Mouse (Mus musculus): ENCODE measurements around the gene Atp8b4.

Gene Atp8b4

GRCm38 (mm10) chr2:126309994-126310393 is 190.5 kb downstream of the Atp8b4 start:
- in situ Hi-C loops (cut with MboI, MseI), result no loop called here

- in situ Hi-C loops (cut with MboI, MseI), result no loop called here
Observed at GRCm38 (mm10) chr2:126304621-126305020, 195.9 kb downstream of the Atp8b4 start.

GRCm38 (mm10) chr2:126303226-126303625 is 197.2 kb downstream of the Atp8b4 start:
- in situ Hi-C loops (cut with MboI, MseI), result no loop called here

GRCm38 (mm10) chr2:126302381-126302780 is 198.1 kb downstream of the Atp8b4 start:
- in situ Hi-C loops (cut with MboI, MseI), result no loop called here

GRCm38 (mm10) chr2:126290702-126291101 is 209.8 kb downstream of the Atp8b4 start:
- in situ Hi-C loops (cut with MboI, MseI), result no loop called here

- in situ Hi-C loops (cut with MboI, MseI), result no loop called here
Observed at GRCm38 (mm10) chr2:126287942-126288341, 212.5 kb downstream of the Atp8b4 start.

- in situ Hi-C loops (cut with MboI, MseI), result no loop called here
Observed at GRCm38 (mm10) chr2:126286420-126286819, 214.1 kb downstream of the Atp8b4 start.

- in situ Hi-C loops (cut with MboI, MseI), result no loop called here
Observed at GRCm38 (mm10) chr2:126284071-126284470, 216.4 kb downstream of the Atp8b4 start.

- in situ Hi-C loops (cut with MboI, MseI), result no loop called here
Observed at GRCm38 (mm10) chr2:126283086-126283485, 217.4 kb downstream of the Atp8b4 start.

GRCm38 (mm10) chr2:126275511-126275910 is 225.0 kb downstream of the Atp8b4 start:
- in situ Hi-C loops (cut with MboI, MseI), result loop anchor here in 1 of 2 experiments (5.0 kb wide), 1 partner anchor 87 kb away; no protein-coding TSS in a partner anchor

GRCm38 (mm10) chr2:126274826-126275405 is 225.6 kb downstream of the Atp8b4 start:
- in situ Hi-C loops (cut with MboI, MseI), result loop anchor here in 1 of 2 experiments (5.0 kb wide), 1 partner anchor 87 kb away; no protein-coding TSS in a partner anchor

- in situ Hi-C loops (cut with MboI, MseI), result no loop called here
Observed at GRCm38 (mm10) chr2:126274311-126274710, 226.2 kb downstream of the Atp8b4 start.

Measured in T-helper 17 cell (primary cell).